Mouse (Mus musculus) hindbrain, embryonic 12.5 days (tissue): ENCODE data around the gene Vasn. TPM values are rescaled to one million over a fixed set of nuclear protein-coding genes. Genes with fewer than 3 reads are reported as not detected.

Source experiments
- ATAC-seq: fragments of 200-750 bp; cut with Nextera tagmentation; 2 replicates; pipeline ENCODE4 v1.8.0; 2017; ENCODE audit warnings: moderate TSS enrichment; ENCODE audit not compliant: low FRiP score
- H3K27ac ChIP-seq: fragments of 300-500 bp; sonication (generic); 2 replicates; pipeline ENCODE4 v1.5.1; 2016; ENCODE audit warnings: mild to moderate bottlenecking
- H3K27me3 ChIP-seq: fragments of 300-500 bp; sonication (generic); 2 replicates; pipeline ENCODE4 v1.6.1; 2016; ENCODE audit warnings: mild to moderate bottlenecking
- H3K36me3 ChIP-seq: fragments of 300-500 bp; sonication (generic); 2 replicates; pipeline ENCODE4 v1.6.1; 2016; ENCODE audit warnings: mild to moderate bottlenecking
- H3K4me1 ChIP-seq: fragments of 300-500 bp; sonication (generic); 2 replicates; pipeline ENCODE4 v1.6.1; 2016
- H3K4me2 ChIP-seq: fragments of 300-500 bp; sonication (generic); replicated peaks from 2 replicates; pipeline ENCODE4 v1.6.1; 2016; ENCODE audit warnings: mild to moderate bottlenecking
- H3K4me3 ChIP-seq: fragments of 300-500 bp; sonication (generic); 2 replicates; pipeline ENCODE4 v1.5.1; 2016; ENCODE audit warnings: mild to moderate bottlenecking
- H3K9ac ChIP-seq: fragments of 300-500 bp; sonication (generic); 2 replicates; pipeline ENCODE4 v1.6.1; 2016; ENCODE audit warnings: mild to moderate bottlenecking, moderate library complexity
- H3K9me3 ChIP-seq: fragments of 300-500 bp; sonication (generic); replicated peaks from 2 replicates; pipeline ENCODE4 v1.6.1; 2016; ENCODE audit warnings: mild to moderate bottlenecking
- WGBS: fragments of 180-500 bp; shearing (Covaris S2); methylation state at CpG from one replicate; pipeline ENCODE4 v1.1.7; 2016; 5-methylcytosine and 5-hydroxymethylcytosine counted together
- polyA plus RNA-seq: library from polyadenylated mRNA; unstranded; fragments of >200 nt; fragmentation: Nextera tagmentation; extraction: Ambion mirVana; gene quantifications from 2 replicates; pipeline ENCODE4 v1.2.1, GENCODE M21; 2016

Vasn gene
- polyA plus RNA-seq, 1 experiment from 2014 or later = 18.0 TPM

- H3K36me3 ChIP-seq = 0 out of 2 replicates have a peak, but pooled peaks cover 10% of the 10 kb centered on the region
- H3K9ac ChIP-seq = no peak overlapping the region
- H3K4me3 ChIP-seq = no peak overlapping the region
- H3K27me3 ChIP-seq = no peaks in the 10 kb centered on the region
- no peak overlapping the region for H3K27ac ChIP-seq
- no peaks in the 10 kb centered on the region for H3K9me3 ChIP-seq
- 92% methylated on average over 9 of the region's 9 CpGs for WGBS
- no peak overlapping the region for H3K4me2 ChIP-seq
- ATAC-seq = no peak
- peaks cover 3% of the 10 kb centered on the region for H3K4me1 ChIP-seq
These were observed 5.1 kb upstream of the Vasn start for GRCm38 (mm10) chr16:4634681-4635080.

GRCm38 (mm10) chr16:4635760-4636159, 4.0 kb upstream of the Vasn start:
- no peak for ATAC-seq
- no peak overlapping the region for H3K27ac ChIP-seq
- H3K36me3 ChIP-seq = 0 out of 2 replicates have a peak, but pooled peaks cover 10% of the 10 kb centered on the region
- H3K9ac ChIP-seq = no peak overlapping the region; the same call in 1 of the 2 replicates
- WGBS = 66% methylated on average over 4 of the region's 4 CpGs
- H3K27me3 ChIP-seq = no peaks in the 10 kb centered on the region
- no peaks in the 10 kb centered on the region for H3K9me3 ChIP-seq
- H3K4me1 ChIP-seq = peaks cover 11% of the 10 kb centered on the region
- no peak overlapping the region for H3K4me3 ChIP-seq
- H3K4me2 ChIP-seq = no peak overlapping the region

- WGBS = 87% methylated on average over 3 of the region's 3 CpGs
- Histone ChIP-seq H3K9ac (no peak overlapping the region), H3K4me1 (peaks cover 39% of the 10 kb centered on the region), H3K4me3 (no peak overlapping the region), H3K36me3 (no peaks in the 10 kb centered on the region), H3K4me2 (no peak overlapping the region), H3K27ac (no peak overlapping the region), H3K27me3 (no peaks in the 10 kb centered on the region), H3K9me3 (no peaks in the 10 kb centered on the region)
- ATAC-seq = no peak
These were observed 800 bp upstream of the Vasn start for GRCm38 (mm10) chr16:4638891-4639390.

- WGBS = 10% methylated on average over 17 of the region's 17 CpGs
- no peaks in the 10 kb centered on the region for H3K9me3 ChIP-seq
- H3K27me3 ChIP-seq = no peaks in the 10 kb centered on the region
- peak overlapping the region; percentile 78 for H3K9ac ChIP-seq
- peak overlapping the region; percentile 62 for H3K4me3 ChIP-seq
- H3K27ac ChIP-seq = peak overlapping the region; percentile 77
- H3K36me3 ChIP-seq = no peaks in the 10 kb centered on the region
- H3K4me1 ChIP-seq = peaks cover 46% of the 10 kb centered on the region
- peak; percentile 39 for ATAC-seq
- peak overlapping the region; percentile 89 for H3K4me2 ChIP-seq
These were observed 695 bp downstream of the Vasn start for GRCm38 (mm10) chr16:4640267-4641005.

GRCm38 (mm10) chr16:4641119-4641838, 1.5 kb downstream of the Vasn start:
- Histone ChIP-seq H3K36me3 (no peaks in the 10 kb centered on the region), H3K9ac (peak overlapping the region; percentile 78; the same call in 1 of the 2 replicates), H3K27me3 (no peaks in the 10 kb centered on the region), H3K4me2 (peak overlapping the region; percentile 89), H3K9me3 (no peaks in the 10 kb centered on the region), H3K4me1 (peaks cover 53% of the 10 kb centered on the region), H3K4me3 (peak overlapping the region; percentile 62), H3K27ac (peak overlapping the region; percentile 77)
- ATAC-seq = no peak
- 59% methylated on average over 3 of the region's 3 CpGs for WGBS

GRCm38 (mm10) chr16:4642190-4642589, 2.4 kb downstream of the Vasn start:
- Histone ChIP-seq H3K4me2 (peak overlapping the region; percentile 89), H3K4me1 (peaks cover 62% of the 10 kb centered on the region), H3K4me3 (0 out of 2 replicates have a peak overlapping the region, but pooled peaks have one; percentile 5), H3K9ac (0 out of 2 replicates have a peak overlapping the region, but pooled peaks have one; percentile 15), H3K27ac (peak overlapping the region; percentile 55), H3K36me3 (no peaks in the 10 kb centered on the region), H3K9me3 (no peaks in the 10 kb centered on the region), H3K27me3 (no peaks in the 10 kb centered on the region)
- ATAC-seq = no peak
- 34% methylated on average over 13 of the region's 13 CpGs for WGBS

- 86% methylated on average over 6 of the region's 6 CpGs for WGBS
- Histone ChIP-seq H3K4me3 (no peak overlapping the region), H3K36me3 (no peaks in the 10 kb centered on the region), H3K9ac (no peak overlapping the region), H3K4me2 (peak overlapping the region; percentile 89), H3K9me3 (no peaks in the 10 kb centered on the region), H3K27ac (peak overlapping the region; percentile 55), H3K4me1 (peaks cover 69% of the 10 kb centered on the region), H3K27me3 (no peaks in the 10 kb centered on the region)
- no peak for ATAC-seq
These were observed 3.2 kb downstream of the Vasn start for GRCm38 (mm10) chr16:4642937-4643336.

- no peak for ATAC-seq
- no peak overlapping the region; the same call in 1 of the 2 replicates for H3K4me2 ChIP-seq
- H3K27ac ChIP-seq = no peak overlapping the region
- peaks cover 69% of the 10 kb centered on the region for H3K4me1 ChIP-seq
- WGBS = 70% methylated on average over 11 of the region's 11 CpGs
- no peak overlapping the region for H3K9ac ChIP-seq
- H3K4me3 ChIP-seq = no peak overlapping the region
- no peaks in the 10 kb centered on the region for H3K9me3 ChIP-seq
- peaks cover 7% of the 10 kb centered on the region for H3K36me3 ChIP-seq
- H3K27me3 ChIP-seq = no peaks in the 10 kb centered on the region
These were observed 4.1 kb downstream of the Vasn start for GRCm38 (mm10) chr16:4643670-4644419.

- H3K9me3 ChIP-seq = no peaks in the 10 kb centered on the region
- no peak overlapping the region for H3K4me3 ChIP-seq
- H3K27ac ChIP-seq = no peak overlapping the region
- ATAC-seq = no peak
- no peaks in the 10 kb centered on the region for H3K27me3 ChIP-seq
- H3K4me2 ChIP-seq = no peak overlapping the region
- H3K36me3 ChIP-seq = peaks cover 26% of the 10 kb centered on the region
- no peak overlapping the region for H3K9ac ChIP-seq
- 74% methylated on average over 4 of the region's 4 CpGs for WGBS
- peaks cover 64% of the 10 kb centered on the region for H3K4me1 ChIP-seq
These were observed 6.1 kb downstream of the Vasn start for GRCm38 (mm10) chr16:4645867-4646266.

GRCm38 (mm10) chr16:4646831-4647230, 7.1 kb downstream of the Vasn start:
- no peak overlapping the region for H3K4me2 ChIP-seq
- no peak overlapping the region for H3K4me3 ChIP-seq
- peak overlapping the region; percentile 24; the same call in 1 of the 2 replicates for H3K27ac ChIP-seq
- peaks cover 35% of the 10 kb centered on the region for H3K36me3 ChIP-seq
- 71% methylated on average over 4 of the region's 4 CpGs for WGBS
- peak overlapping the region; percentile 23; the same call in 1 of the 2 replicates for H3K9ac ChIP-seq
- ATAC-seq = no peak
- no peaks in the 10 kb centered on the region for H3K9me3 ChIP-seq
- H3K4me1 ChIP-seq = peaks cover 62% of the 10 kb centered on the region
- no peaks in the 10 kb centered on the region for H3K27me3 ChIP-seq

GRCm38 (mm10) chr16:4647651-4648141, 8.0 kb downstream of the Vasn start:
- Histone ChIP-seq H3K4me2 (no peak overlapping the region), H3K27me3 (no peaks in the 10 kb centered on the region), H3K27ac (peak overlapping the region; percentile 24; the same call in 1 of the 2 replicates), H3K9ac (peak overlapping the region; percentile 20; the same call in 1 of the 2 replicates), H3K4me3 (no peak overlapping the region), H3K4me1 (peaks cover 56% of the 10 kb centered on the region), H3K9me3 (no peaks in the 10 kb centered on the region), H3K36me3 (peaks cover 42% of the 10 kb centered on the region)
- ATAC-seq = no peak
- 71% methylated on average over 13 of the region's 13 CpGs for WGBS
